Mouse (Mus musculus) liver, adult 2 months (tissue): ENCODE results near the gene Nek6. TPM values are rescaled to one million over a fixed set of nuclear protein-coding genes. Genes with fewer than 3 reads are reported as not detected.

ENCODE experiments used
- DNase-seq: peaks from one replicate; pipeline ENCODE4 v3.0.0-alpha.2; 2011; ENCODE audit warnings: low read depth, low spot score; ENCODE audit errors: extremely low read depth
- H3K27ac ChIP-seq: fragments of 200-500 bp; replicated peaks from 2 replicates; pipeline ENCODE4 v1.5.1; 2012; ENCODE audit warnings: low read depth, mild to moderate bottlenecking, control low read depth, inconsistent platforms, low read length; ENCODE audit not compliant: insufficient read depth
- H3K27me3 ChIP-seq: fragments of 200-500 bp; 2 replicates; pipeline ENCODE4 v1.6.1; 2012; ENCODE audit warnings: mild to moderate bottlenecking, moderate library complexity, low read length, inconsistent platforms; ENCODE audit not compliant: control insufficient read depth, insufficient read depth
- H3K36me3 ChIP-seq: fragments of 200-500 bp; 2 replicates; pipeline ENCODE4 v1.6.1; 2012; ENCODE audit warnings: low read length, inconsistent platforms; ENCODE audit not compliant: control insufficient read depth, insufficient read depth
- H3K4me1 ChIP-seq: fragments of 200-500 bp; 2 replicates; pipeline ENCODE4 v1.6.1; 2011; ENCODE audit warnings: low read length; ENCODE audit not compliant: control insufficient read depth, insufficient read depth
- H3K4me3 ChIP-seq: fragments of 200-500 bp; 2 replicates; pipeline ENCODE4 v1.5.1; 2011; ENCODE audit warnings: low read depth, mild to moderate bottlenecking, control low read depth, low read length, moderate library complexity; ENCODE audit not compliant: insufficient read depth
- H3K79me2 ChIP-seq: fragments of 200-500 bp; 2 replicates; pipeline ENCODE4 v1.6.1; 2012; ENCODE audit warnings: inconsistent platforms, mild to moderate bottlenecking, low read length, moderate library complexity; ENCODE audit not compliant: control insufficient read depth, insufficient read depth
- H3K9ac ChIP-seq: fragments of 200-500 bp; 2 replicates; pipeline ENCODE4 v1.6.1; 2012; ENCODE audit warnings: low read depth, mild to moderate bottlenecking, control low read depth, inconsistent platforms, low read length
- CTCF ChIP-seq: fragments of 200-500 bp; IDR thresholded peaks from 2 replicates; pipeline ENCODE4 v1.5.1; 2011; ENCODE audit warnings: low read depth, low read length, control low read depth
- POLR2A ChIP-seq: fragments of 200-500 bp; IDR thresholded peaks from 2 replicates; pipeline ENCODE4 v1.6.1; 2011; ENCODE audit warnings: low read length, control low read depth; ENCODE audit not compliant: insufficient read depth; ENCODE audit errors: extremely low read depth
- WGBS: fragments of 180-500 bp; shearing (Covaris S2); methylation state at CpG from one replicate; pipeline ENCODE4 v1.1.7; 2018; 5-methylcytosine and 5-hydroxymethylcytosine counted together
- polyA plus RNA-seq: library from polyadenylated mRNA; depleted of rRNA; stranded (reverse); fragments of >200 nt; gene quantifications from 2 replicates; pipeline ENCODE4 v1.2.3, GENCODE M21; 2012
- total RNA-seq: library from RNA; depleted of rRNA; stranded (reverse); fragments of >200 nt; gene quantifications from 2 replicates; pipeline ENCODE4 v1.2.3, GENCODE M21; 2014

Nek6 gene
- total and polyA plus RNA-seq, 2 experiments, result 13.6 to 58.8 TPM

GRCm38 (mm10) chr2:38546748-38547147 lies 35.3 kb downstream of the Nek6 start:
- TF ChIP-seq POLR2A (no peak), CTCF (no peak)
- Histone ChIP-seq H3K4me3 (no peak overlapping the region), H3K4me1 (peaks cover 27% of the 10 kb centered on the region), H3K27me3 (no peaks in the 10 kb centered on the region), H3K27ac (no peak overlapping the region), H3K79me2 (peaks cover 49% of the 10 kb centered on the region), H3K9ac (no peak overlapping the region), H3K36me3 (no peaks in the 10 kb centered on the region; the same call in 1 of the 2 replicates)
- no peak for DNase-seq
- 90% methylated on average over 5 of the region's 5 CpGs for WGBS

GRCm38 (mm10) chr2:38547793-38548517 lies 36.5 kb downstream of the Nek6 start:
- Histone ChIP-seq H3K27ac (no peak overlapping the region), H3K4me1 (peaks cover 23% of the 10 kb centered on the region), H3K79me2 (peaks cover 52% of the 10 kb centered on the region), H3K9ac (no peak overlapping the region), H3K4me3 (no peak overlapping the region), H3K36me3 (no peaks in the 10 kb centered on the region; the same call in 1 of the 2 replicates), H3K27me3 (no peaks in the 10 kb centered on the region)
- TF ChIP-seq POLR2A, result no peak
- no peak for TF ChIP-seq CTCF
- WGBS, result 88% methylated on average over 11 of the region's 11 CpGs
- DNase-seq, result no peak

GRCm38 (mm10) chr2:38552004-38552443 lies 40.6 kb downstream of the Nek6 start:
- WGBS, result 97% methylated on average over 15 of the region's 15 CpGs
- no peak for TF ChIP-seq CTCF
- TF ChIP-seq POLR2A, result no peak
- DNase-seq, result no peak
- H3K9ac ChIP-seq, result no peak overlapping the region
- peaks cover 33% of the 10 kb centered on the region for H3K79me2 ChIP-seq
- no peak overlapping the region for H3K4me3 ChIP-seq
- H3K4me1 ChIP-seq, result no peaks in the 10 kb centered on the region
- no peaks in the 10 kb centered on the region; the same call in 1 of the 2 replicates for H3K36me3 ChIP-seq
- no peak overlapping the region for H3K27ac ChIP-seq
- no peaks in the 10 kb centered on the region for H3K27me3 ChIP-seq

- H3K4me3 ChIP-seq, result no peak overlapping the region
- H3K27me3 ChIP-seq, result no peaks in the 10 kb centered on the region
- H3K27ac ChIP-seq, result no peak overlapping the region
- no peak for DNase-seq
- 94% methylated on average over 19 of the region's 19 CpGs for WGBS
- no peak overlapping the region for H3K9ac ChIP-seq
- H3K79me2 ChIP-seq, result peaks cover 25% of the 10 kb centered on the region
- peaks cover 14% of the 10 kb centered on the region for H3K36me3 ChIP-seq
- no peaks in the 10 kb centered on the region for H3K4me1 ChIP-seq
- TF ChIP-seq POLR2A (no peak), CTCF (no peak)
Observed at GRCm38 (mm10) chr2:38554226-38554995, 43.0 kb downstream of the Nek6 start.

GRCm38 (mm10) chr2:38555659-38556058 lies 44.2 kb downstream of the Nek6 start:
- Histone ChIP-seq H3K4me3 (no peak overlapping the region), H3K27me3 (no peaks in the 10 kb centered on the region), H3K27ac (no peak overlapping the region), H3K9ac (no peak overlapping the region), H3K36me3 (peaks cover 21% of the 10 kb centered on the region), H3K79me2 (peaks cover 20% of the 10 kb centered on the region), H3K4me1 (no peaks in the 10 kb centered on the region)
- TF ChIP-seq CTCF, result no peak
- no peak for TF ChIP-seq POLR2A
- 84% methylated on average over 4 of the region's 4 CpGs for WGBS
- no peak for DNase-seq

GRCm38 (mm10) chr2:38556721-38557120 lies 45.3 kb downstream of the Nek6 start:
- H3K36me3 ChIP-seq, result peaks cover 24% of the 10 kb centered on the region
- H3K79me2 ChIP-seq, result peaks cover 14% of the 10 kb centered on the region
- H3K4me1 ChIP-seq, result no peaks in the 10 kb centered on the region
- no peak for DNase-seq
- TF ChIP-seq CTCF (no peak), POLR2A (no peak)
- 94% methylated on average over 3 of the region's 3 CpGs for WGBS
- H3K27ac ChIP-seq, result no peak overlapping the region
- H3K27me3 ChIP-seq, result no peaks in the 10 kb centered on the region
- no peak overlapping the region for H3K4me3 ChIP-seq
- no peak overlapping the region for H3K9ac ChIP-seq
